Mouse (Mus musculus) CH12F3 (cell line): Measurements from ENCODE around the gene Klhdc3.

Experiments
- in situ Hi-C: fragments of 300-500 bp; cut with MboI; formaldehyde crosslinking; loops from 2 replicates; pipeline ENCODE4 v1.14.3; 2020; ENCODE audit warnings: low sequenced_read_pairs

The Klhdc3 gene

DNA sequence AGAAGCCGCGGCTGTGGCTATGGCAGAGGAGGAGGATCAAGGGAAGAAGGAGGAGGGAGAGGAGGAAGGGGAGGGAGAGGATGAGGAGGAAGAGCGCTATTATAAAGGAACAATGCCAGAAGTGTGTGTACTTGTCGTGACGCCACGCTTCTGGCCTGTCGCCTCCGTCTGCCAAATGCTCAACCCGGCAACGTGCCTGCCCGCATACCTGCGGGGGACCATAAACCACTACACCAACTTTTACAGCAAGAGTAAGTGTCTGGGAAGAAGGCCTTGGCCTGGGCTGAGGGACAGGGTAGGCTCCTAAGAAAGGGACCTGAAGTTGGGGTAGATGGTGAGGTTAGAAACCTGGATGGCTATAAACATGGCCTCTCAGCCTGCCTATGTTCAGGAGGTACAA is 18.7 kb downstream of the Klhdc3 start:
- in situ Hi-C loops = no loop called here

DNA sequence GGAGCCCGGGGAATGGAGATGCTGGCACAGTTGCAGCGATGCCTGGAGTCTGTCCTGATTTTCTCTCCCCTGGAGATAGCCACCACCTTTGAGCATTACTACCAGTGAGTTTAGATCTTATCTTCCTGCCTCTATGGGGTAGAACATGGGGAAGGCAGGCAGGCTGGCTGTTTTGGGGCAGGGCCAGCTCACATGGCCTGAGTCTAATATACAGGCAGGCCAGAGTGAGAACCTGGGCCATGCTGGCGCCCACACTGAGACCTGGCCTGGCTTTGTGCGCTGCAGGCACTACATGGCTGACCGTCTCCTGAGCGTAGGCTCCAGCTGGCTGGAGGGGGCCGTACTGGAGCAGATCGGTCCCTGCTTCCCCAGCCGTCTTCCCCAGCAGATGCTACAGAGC is 19.4 kb downstream of the Klhdc3 start:
- in situ Hi-C loops = no loop called here

DNA sequence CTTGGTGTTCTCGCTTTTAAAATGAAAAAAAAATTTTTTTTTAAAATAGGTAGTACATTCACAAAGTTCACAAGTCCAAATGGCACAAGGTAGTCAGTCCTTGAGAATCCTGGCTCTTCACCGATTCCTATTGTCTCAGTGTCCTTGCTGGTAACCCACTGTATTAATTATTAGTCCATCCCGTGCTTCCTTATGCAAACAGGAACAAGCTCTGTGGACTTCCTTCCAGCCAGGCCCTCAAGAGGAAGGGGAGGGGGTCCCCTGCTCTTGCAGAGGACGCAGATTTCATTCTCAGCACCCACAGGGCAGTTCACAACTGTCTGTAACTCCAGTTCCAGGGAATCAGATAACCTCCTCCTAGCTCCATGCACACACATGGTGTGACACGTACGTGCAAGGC is 24.7 kb downstream of the Klhdc3 start:
- in situ Hi-C loops = no loop called here

GRCm38 (mm10) chr17:46651755-46652547 is 28.8 kb downstream of the Klhdc3 start:
- in situ Hi-C loops = no loop called here

- in situ Hi-C loops = no loop called here
Observed at GRCm38 (mm10) chr17:46651292-46651691, 29.4 kb downstream of the Klhdc3 start.

DNA sequence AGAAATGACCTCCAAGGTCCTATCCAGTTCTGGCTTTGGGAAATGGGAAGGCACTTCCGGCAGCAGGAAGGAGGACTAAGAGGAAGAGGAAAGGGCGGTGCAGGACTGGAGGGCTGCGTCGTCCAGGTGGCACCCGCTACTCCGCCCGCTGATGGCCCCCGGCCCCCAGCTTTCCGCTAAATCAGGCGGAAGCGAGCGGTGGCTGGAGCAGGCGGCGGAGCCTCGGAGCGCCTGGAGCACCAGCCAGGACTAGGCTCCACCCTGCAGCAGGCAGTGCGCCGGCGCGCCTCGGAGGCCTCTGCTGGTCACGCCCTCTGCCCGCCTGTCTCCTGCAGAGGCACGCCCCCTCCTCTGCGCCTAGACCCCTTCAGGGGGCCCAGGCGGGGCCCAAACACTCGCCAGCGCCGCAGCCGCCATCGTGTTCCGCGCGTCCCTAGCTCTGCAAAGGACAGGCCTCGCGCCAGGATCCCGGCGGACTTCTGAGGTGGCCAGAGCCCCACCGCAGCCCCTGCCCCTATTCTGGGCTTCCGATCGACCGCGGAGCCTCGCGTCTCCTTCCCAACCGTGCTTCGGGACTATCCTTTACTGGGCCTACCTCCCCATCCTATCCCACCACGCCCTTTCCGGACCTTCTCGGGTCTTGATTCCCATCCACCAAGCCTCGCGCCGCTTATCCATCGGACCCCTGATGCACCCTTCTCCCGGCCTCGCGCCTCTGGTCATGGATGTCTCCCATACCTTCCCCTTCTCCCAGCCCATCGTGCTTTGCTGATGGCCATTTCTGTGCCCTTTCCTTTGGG is 30.3 kb downstream of the Klhdc3 start, which contains the start of gene Cul7:
Gene Cul7, plus strand, starts transcription at position 106 of the 800 bp plus-strand sequence.
- in situ Hi-C loops = no loop called here

GRCm38 (mm10) chr17:46649811-46650210 is 30.9 kb downstream of the Klhdc3 start:
- in situ Hi-C loops = no loop called here

- in situ Hi-C loops = no loop called here
Observed at GRCm38 (mm10) chr17:46648436-46648835, 32.3 kb downstream of the Klhdc3 start.

DNA sequence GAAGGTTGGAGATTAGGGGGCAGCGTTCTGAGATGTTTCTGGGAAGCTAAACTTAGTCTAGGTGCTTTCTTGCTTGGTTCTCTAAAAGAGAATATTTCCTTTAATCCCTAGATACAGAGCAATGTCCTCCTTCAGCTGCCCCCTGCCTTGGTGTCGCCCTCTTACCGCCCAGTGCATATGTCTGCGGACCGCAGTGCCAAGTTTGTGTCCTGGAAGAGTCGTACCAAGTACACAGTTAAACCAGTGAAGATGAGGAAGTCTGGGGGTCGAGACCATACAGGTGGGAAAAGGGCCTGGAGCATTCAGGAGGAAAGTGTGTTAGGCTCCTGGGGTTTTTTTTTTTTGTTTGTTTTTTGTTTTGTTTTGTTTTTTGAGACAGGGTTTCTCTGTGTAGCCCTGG is 33.4 kb downstream of the Klhdc3 start:
- in situ Hi-C loops = no loop called here

DNA sequence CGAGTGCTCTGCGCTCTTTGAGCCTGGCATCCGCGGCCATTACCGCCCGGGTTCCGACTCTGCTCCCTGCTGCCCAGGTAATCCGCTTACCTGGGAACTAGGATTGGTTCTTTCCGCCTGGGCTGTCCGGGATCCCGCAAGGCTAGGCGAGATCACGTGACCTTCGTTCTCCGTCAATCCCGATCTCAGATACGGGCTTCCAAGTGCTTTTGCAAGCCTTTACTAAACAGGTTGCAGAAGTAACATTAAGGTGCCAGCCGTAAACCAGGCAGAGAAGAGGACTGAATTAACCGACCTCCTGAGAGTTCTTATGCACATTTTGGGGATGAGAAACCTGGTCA is 34.4 kb downstream of the Klhdc3 start:
- in situ Hi-C loops = no loop called here

GRCm38 (mm10) chr17:46645561-46646321 is 35.0 kb downstream of the Klhdc3 start, which contains the start of the genes Klc4 and Mrpl2:
Klc4 (minus strand) TSS chr17:46646022.
Mrpl2 (plus strand) TSS chr17:46646229.
- in situ Hi-C loops = no loop called here

DNA sequence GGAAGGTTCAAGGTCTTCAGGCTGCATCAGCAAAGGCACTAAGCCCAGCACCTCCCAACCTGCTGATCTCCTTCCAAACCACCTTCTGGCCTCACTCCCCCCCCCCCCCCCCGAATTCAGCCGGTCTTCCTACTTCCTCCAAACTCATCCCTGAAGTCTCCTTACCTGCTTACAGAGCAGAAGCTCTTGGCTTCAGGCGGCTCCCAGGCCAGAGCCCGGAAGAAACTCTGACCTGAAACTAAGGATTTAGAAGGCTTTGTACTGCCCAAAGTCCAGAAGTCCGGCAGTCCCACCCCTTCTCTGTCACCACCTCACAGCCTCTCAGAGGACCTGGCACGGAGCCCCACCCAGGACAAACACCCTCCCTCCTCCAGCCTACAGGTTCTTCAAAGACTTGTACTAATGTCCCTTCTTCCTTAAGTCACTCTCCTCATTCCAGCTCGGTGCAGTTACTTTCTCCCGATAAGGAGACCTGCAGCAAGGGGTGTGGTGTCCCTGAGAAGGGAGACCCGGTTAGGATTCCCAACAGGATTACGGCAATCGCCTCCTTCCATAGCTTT is 35.7 kb downstream of the Klhdc3 start:
- in situ Hi-C loops = no loop called here

- in situ Hi-C loops = no loop called here
Observed at GRCm38 (mm10) chr17:46644152-46644805, 36.4 kb downstream of the Klhdc3 start.

DNA sequence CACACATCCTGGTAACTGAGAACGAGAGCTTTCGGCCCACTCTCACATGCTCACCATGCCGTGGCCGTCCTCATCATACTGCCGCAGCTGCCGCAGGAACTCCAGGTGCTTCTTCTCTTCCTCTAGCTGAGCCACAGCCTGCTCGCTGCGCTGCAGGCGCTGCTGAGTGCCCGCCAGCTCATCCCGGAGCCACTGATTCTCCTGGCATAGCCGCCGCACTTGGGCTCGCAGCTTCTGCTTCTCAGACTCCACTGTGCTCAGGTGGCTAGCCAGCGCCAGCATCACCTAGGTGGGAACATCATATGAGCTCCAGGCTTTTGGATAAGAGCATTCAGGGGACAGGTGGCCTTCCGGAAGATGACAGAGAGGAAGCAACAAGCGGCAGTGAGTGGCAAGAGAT is 38.7 kb downstream of the Klhdc3 start:
- in situ Hi-C loops = no loop called here

GRCm38 (mm10) chr17:46639929-46640328 is 40.8 kb downstream of the Klhdc3 start:
- in situ Hi-C loops = no loop called here

- in situ Hi-C loops = no loop called here
Observed at GRCm38 (mm10) chr17:46636831-46637523, 43.7 kb downstream of the Klhdc3 start.

- in situ Hi-C loops = no loop called here
Observed at GRCm38 (mm10) chr17:46629685-46630441, 50.9 kb downstream of the Klhdc3 start.

- in situ Hi-C loops = no loop called here
Observed at GRCm38 (mm10) chr17:46628791-46629684, 51.7 kb downstream of the Klhdc3 start, which contains the start of gene Ptk7. Ptk7 (minus strand) TSS chr17:46629504.
